Mouse (Mus musculus): ENCODE data around the gene Otp. TPM values are rescaled to one million over a fixed set of nuclear protein-coding genes. Genes with fewer than 3 reads are reported as not detected.

Otp gene
- polyA plus RNA-seq, 1 experiment from 2014 or later = 0.60 TPM

- no peak overlapping the region for H3K9ac ChIP-seq (replicated peaks; ENCODE audit: low read length)
- H3K27me3 ChIP-seq (ENCODE audit: control insufficient read depth, insufficient read depth, low read length) = no peaks in the 10 kb centered on the region
- DNase-seq (ENCODE audit: low spot score) (no peak), ATAC-seq (replicated peaks; ENCODE audit: insufficient number of reproducible peaks, low FRiP score, low TSS enrichment, low read depth) (no peak)
- no peaks in the 10 kb centered on the region for H3K4me1 ChIP-seq (ENCODE audit: control insufficient read depth, insufficient read depth, low read length)
- no peaks in the 10 kb centered on the region for H3K36me3 ChIP-seq (replicated peaks; ENCODE audit: control insufficient read depth, insufficient read depth, low read depth, low read length)
- no peaks in the 10 kb centered on the region for H3K9me3 ChIP-seq (replicated peaks; ENCODE audit: control insufficient read depth, low read length)
- 83% methylated on average over 13 of the region's 13 CpGs for WGBS
- no peak overlapping the region for H3K4me3 ChIP-seq (ENCODE audit: low read depth, low read length)
- H3K4me2 ChIP-seq (ENCODE audit: low read depth, low read length) = no peak overlapping the region
- no peak overlapping the region for H3K27ac ChIP-seq (replicated peaks; ENCODE audit: low read depth, low read length)
Measured at GRCm38 (mm10) chr13:94849351-94849750, 26.1 kb upstream of the Otp start.

GRCm38 (mm10) chr13:94858016-94858575 lies 17.3 kb upstream of the Otp start:
- Histone ChIP-seq H3K27me3 (ENCODE audit: control insufficient read depth, insufficient read depth, low read length) (no peaks in the 10 kb centered on the region), H3K9ac (replicated peaks; ENCODE audit: low read length) (no peak overlapping the region)

GRCm38 (mm10) chr13:94859256-94859655 lies 16.1 kb upstream of the Otp start:
- Histone ChIP-seq H3K4me3 (ENCODE audit: low read depth, low read length) (no peak overlapping the region), H3K4me2 (ENCODE audit: low read depth, low read length) (no peak overlapping the region), H3K9ac (replicated peaks; ENCODE audit: low read length) (no peak overlapping the region), H3K9me3 (replicated peaks; ENCODE audit: control insufficient read depth, low read length) (no peaks in the 10 kb centered on the region), H3K36me3 (replicated peaks; ENCODE audit: control insufficient read depth, insufficient read depth, low read depth, low read length) (no peaks in the 10 kb centered on the region), H3K27ac (replicated peaks; ENCODE audit: low read depth, low read length) (no peak overlapping the region), H3K27me3 (ENCODE audit: control insufficient read depth, insufficient read depth, low read length) (no peaks in the 10 kb centered on the region), H3K4me1 (ENCODE audit: control insufficient read depth, insufficient read depth, low read length) (no peaks in the 10 kb centered on the region)
- 75% methylated on average over 8 of the region's 8 CpGs for WGBS
- ATAC-seq (replicated peaks; ENCODE audit: insufficient number of reproducible peaks, low FRiP score, low TSS enrichment, low read depth) (no peak), DNase-seq (ENCODE audit: low spot score) (no peak)

More at GRCm38 (mm10) chr13:94858016-94858575, 17.3 kb upstream of the Otp start:
- Histone ChIP-seq H3K4me3 (ENCODE audit: low read depth, low read length) (no peak overlapping the region), H3K4me1 (ENCODE audit: control insufficient read depth, insufficient read depth, low read length) (no peaks in the 10 kb centered on the region), H3K4me2 (ENCODE audit: low read depth, low read length) (no peak overlapping the region), H3K27ac (replicated peaks; ENCODE audit: low read depth, low read length) (no peak overlapping the region), H3K36me3 (replicated peaks; ENCODE audit: control insufficient read depth, insufficient read depth, low read depth, low read length) (no peaks in the 10 kb centered on the region), H3K9me3 (replicated peaks; ENCODE audit: control insufficient read depth, low read length) (no peaks in the 10 kb centered on the region)
- no peak for ATAC-seq (replicated peaks; ENCODE audit: insufficient number of reproducible peaks, low FRiP score, low TSS enrichment, low read depth)
- no peak for DNase-seq (ENCODE audit: low spot score)
- 70% methylated on average over 8 of the region's 8 CpGs for WGBS

- no peaks in the 10 kb centered on the region for H3K36me3 ChIP-seq (replicated peaks; ENCODE audit: control insufficient read depth, insufficient read depth, low read depth, low read length)
- ATAC-seq (replicated peaks; ENCODE audit: insufficient number of reproducible peaks, low FRiP score, low TSS enrichment, low read depth) (no peak), DNase-seq (ENCODE audit: low spot score) (no peak)
- 70% methylated on average over 5 of the region's 5 CpGs for WGBS
- peaks cover 5% of the 10 kb centered on the region for H3K27me3 ChIP-seq (ENCODE audit: control insufficient read depth, insufficient read depth, low read length)
- no peaks in the 10 kb centered on the region for H3K9me3 ChIP-seq (replicated peaks; ENCODE audit: control insufficient read depth, low read length)
- no peak overlapping the region for H3K4me3 ChIP-seq (ENCODE audit: low read depth, low read length)
- H3K4me1 ChIP-seq (ENCODE audit: control insufficient read depth, insufficient read depth, low read length) = no peaks in the 10 kb centered on the region
- no peak overlapping the region for H3K9ac ChIP-seq (replicated peaks; ENCODE audit: low read length)
- H3K4me2 ChIP-seq (ENCODE audit: low read depth, low read length) = no peak overlapping the region
- H3K27ac ChIP-seq (replicated peaks; ENCODE audit: low read depth, low read length) = no peak overlapping the region
Measured at GRCm38 (mm10) chr13:94862491-94863230, 12.7 kb upstream of the Otp start.

- Histone ChIP-seq H3K27ac (replicated peaks; ENCODE audit: low read depth, low read length) (no peak overlapping the region), H3K4me3 (ENCODE audit: low read depth, low read length) (no peak overlapping the region), H3K9ac (replicated peaks; ENCODE audit: low read length) (no peak overlapping the region), H3K4me1 (ENCODE audit: control insufficient read depth, insufficient read depth, low read length) (peaks cover 3% of the 10 kb centered on the region), H3K27me3 (ENCODE audit: control insufficient read depth, insufficient read depth, low read length) (peaks cover 39% of the 10 kb centered on the region), H3K36me3 (replicated peaks; ENCODE audit: control insufficient read depth, insufficient read depth, low read depth, low read length) (no peaks in the 10 kb centered on the region), H3K4me2 (ENCODE audit: low read depth, low read length) (no peak overlapping the region), H3K9me3 (replicated peaks; ENCODE audit: control insufficient read depth, low read length) (no peaks in the 10 kb centered on the region)
- ATAC-seq (replicated peaks; ENCODE audit: insufficient number of reproducible peaks, low FRiP score, low TSS enrichment, low read depth) (no peak), DNase-seq (ENCODE audit: low spot score) (no peak)
- WGBS = 13% methylated on average over 2 of the region's 2 CpGs
Measured at GRCm38 (mm10) chr13:94866906-94867305, 8.5 kb upstream of the Otp start.

- Histone ChIP-seq H3K9me3 (replicated peaks; ENCODE audit: control insufficient read depth, low read length) (no peaks in the 10 kb centered on the region), H3K36me3 (replicated peaks; ENCODE audit: control insufficient read depth, insufficient read depth, low read depth, low read length) (no peaks in the 10 kb centered on the region), H3K9ac (replicated peaks; ENCODE audit: low read length) (no peak overlapping the region), H3K4me2 (ENCODE audit: low read depth, low read length) (no peak overlapping the region), H3K4me1 (ENCODE audit: control insufficient read depth, insufficient read depth, low read length) (peaks cover 3% of the 10 kb centered on the region), H3K4me3 (ENCODE audit: low read depth, low read length) (no peak overlapping the region), H3K27me3 (ENCODE audit: control insufficient read depth, insufficient read depth, low read length) (peaks cover 46% of the 10 kb centered on the region), H3K27ac (replicated peaks; ENCODE audit: low read depth, low read length) (no peak overlapping the region)
- DNase-seq (ENCODE audit: low spot score) (no peak), ATAC-seq (replicated peaks; ENCODE audit: insufficient number of reproducible peaks, low FRiP score, low TSS enrichment, low read depth) (no peak)
- WGBS = 43% methylated on average over 4 of the region's 4 CpGs
Measured at GRCm38 (mm10) chr13:94867772-94868171, 7.6 kb upstream of the Otp start.

- Histone ChIP-seq H3K4me1 (ENCODE audit: control insufficient read depth, insufficient read depth, low read length) (peaks cover 3% of the 10 kb centered on the region), H3K4me3 (ENCODE audit: low read depth, low read length) (peak overlapping the region; percentile 27), H3K27ac (replicated peaks; ENCODE audit: low read depth, low read length) (no peak overlapping the region), H3K36me3 (replicated peaks; ENCODE audit: control insufficient read depth, insufficient read depth, low read depth, low read length) (no peaks in the 10 kb centered on the region), H3K27me3 (ENCODE audit: control insufficient read depth, insufficient read depth, low read length) (peaks cover 53% of the 10 kb centered on the region), H3K9me3 (replicated peaks; ENCODE audit: control insufficient read depth, low read length) (no peaks in the 10 kb centered on the region), H3K9ac (replicated peaks; ENCODE audit: low read length) (0 out of 2 replicates have a peak overlapping the region, but pooled peaks have one; percentile 22), H3K4me2 (ENCODE audit: low read depth, low read length) (peak overlapping the region; percentile 59)
- under 1% methylated on average over 32 of the region's 35 CpGs for WGBS
- DNase-seq (ENCODE audit: low spot score) (peak; percentile 75), ATAC-seq (replicated peaks; ENCODE audit: insufficient number of reproducible peaks, low FRiP score, low TSS enrichment, low read depth) (peak; percentile 78)
Measured at GRCm38 (mm10) chr13:94868478-94868950, 6.9 kb upstream of the Otp start.

- no peaks in the 10 kb centered on the region for H3K9me3 ChIP-seq (replicated peaks; ENCODE audit: control insufficient read depth, low read length)
- DNase-seq (ENCODE audit: low spot score) (no peak), ATAC-seq (replicated peaks; ENCODE audit: insufficient number of reproducible peaks, low FRiP score, low TSS enrichment, low read depth) (no peak)
- H3K4me1 ChIP-seq (ENCODE audit: control insufficient read depth, insufficient read depth, low read length) = peaks cover 3% of the 10 kb centered on the region
- peaks cover 57% of the 10 kb centered on the region for H3K27me3 ChIP-seq (ENCODE audit: control insufficient read depth, insufficient read depth, low read length)
- no peak overlapping the region for H3K27ac ChIP-seq (replicated peaks; ENCODE audit: low read depth, low read length)
- no peak overlapping the region for H3K4me2 ChIP-seq (ENCODE audit: low read depth, low read length)
- 3% methylated on average over 8 of the region's 8 CpGs for WGBS
- H3K9ac ChIP-seq (replicated peaks; ENCODE audit: low read length) = no peak overlapping the region
- H3K4me3 ChIP-seq (ENCODE audit: low read depth, low read length) = no peak overlapping the region
- no peaks in the 10 kb centered on the region for H3K36me3 ChIP-seq (replicated peaks; ENCODE audit: control insufficient read depth, insufficient read depth, low read depth, low read length)
Measured at GRCm38 (mm10) chr13:94869541-94869940, 5.9 kb upstream of the Otp start.

Measured in embryonic facial prominence, embryonic 11.5 days (tissue).